Mouse (Mus musculus) left cerebral cortex, postnatal 36 days (tissue): ENCODE data around the gene Panx1. TPM values are rescaled to one million over a fixed set of nuclear protein-coding genes. Genes with fewer than 3 reads are reported as not detected.

Experiments
- DNase-seq, 2 experiments: peaks; one replicate each; pipeline ENCODE4 v3.0.0; 2021 to 2022; ENCODE audit warnings: low spot score in 2 of 2, mixed read lengths in 1 of 2
- intact Hi-C: fragments of 180-260 bp; cut with DNase I; formaldehyde crosslinking; loops from one replicate; pipeline ENCODE4 v1.15.1; 2025
- total RNA-seq, 2 experiments: library from RNA; stranded (reverse); gene quantifications; 2 replicates each; pipeline ENCODE4 v1.2.3; 2021

The Panx1 gene
- total RNA-seq = 10 to 100 TPM; 27.0 to 30.3 TPM

GRCm38 (mm10) chr9:15045084-15045669, at the start of gene Panx1:
TSS of gene Panx1 (minus strand) at chr9:15045478.
- intact Hi-C loops = no loop called here
- DNase-seq = peak; percentile 68 to 79

GRCm38 (mm10) chr9:15068686-15069295, 23.5 kb upstream of the Panx1 start:
- intact Hi-C loops = no loop called here
- no peak for DNase-seq

- no peak for DNase-seq
- intact Hi-C loops = no loop called here
Measured at GRCm38 (mm10) chr9:15067995-15068685, 22.9 kb upstream of the Panx1 start.

DNA sequence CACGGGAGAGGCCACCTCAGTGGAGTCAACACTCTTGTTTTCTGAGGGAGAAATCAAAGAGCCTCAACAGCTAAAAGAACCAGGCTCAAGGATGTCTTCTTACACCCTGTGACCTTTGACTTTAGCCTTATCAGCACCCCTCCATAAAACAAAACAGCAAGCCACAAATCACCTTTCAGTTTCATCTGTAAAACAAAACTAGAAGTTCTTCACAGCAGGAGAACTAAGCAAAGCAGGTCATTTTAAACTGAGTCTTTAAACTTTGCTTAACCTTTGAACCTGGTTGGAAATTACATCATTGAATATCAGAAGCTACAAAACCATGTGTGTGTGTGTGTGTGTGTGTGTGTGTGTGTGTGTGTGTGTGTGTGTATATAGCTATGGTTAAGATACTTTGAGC, 18.9 kb upstream of the Panx1 start:
- intact Hi-C loops = no loop called here
- no peak for DNase-seq

DNA sequence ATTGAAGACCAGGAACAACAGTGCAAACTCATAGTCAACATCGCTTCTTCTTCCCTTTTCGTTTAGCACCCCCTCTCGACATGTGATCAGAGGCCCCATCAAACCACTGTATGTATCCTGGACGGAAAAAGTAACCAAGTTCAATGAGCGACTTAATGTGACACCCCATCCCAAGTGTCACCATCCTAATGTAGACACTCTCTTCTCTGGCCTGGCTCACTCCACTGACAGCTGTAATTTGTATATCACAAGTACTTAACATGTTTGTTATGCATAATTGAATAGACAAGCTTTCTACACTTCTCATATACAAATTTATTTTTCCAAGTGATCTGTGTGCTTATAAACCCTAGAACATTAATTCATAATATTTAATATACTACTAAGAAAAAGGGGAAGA, 15.6 kb upstream of the Panx1 start:
- no peak for DNase-seq
- intact Hi-C loops = no loop called here

DNA sequence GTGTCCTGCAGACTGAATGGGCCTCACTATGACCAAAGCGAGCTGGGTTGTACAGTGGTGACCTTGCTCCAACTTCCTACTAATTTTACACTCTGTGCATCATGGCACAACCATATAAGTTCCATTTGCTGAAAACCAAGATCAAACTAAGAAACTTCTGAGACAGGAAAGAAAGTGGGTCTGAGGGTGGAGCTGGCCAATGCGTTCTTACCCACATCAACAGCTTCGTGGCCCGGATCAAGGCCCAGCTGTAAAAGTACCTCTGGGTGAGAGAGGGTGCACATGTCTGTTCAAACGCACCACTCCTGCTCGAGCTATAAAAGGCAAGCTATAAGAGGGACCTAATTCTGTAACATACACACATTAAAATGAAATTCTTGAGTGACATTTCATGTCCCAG, 14.7 kb upstream of the Panx1 start:
- intact Hi-C loops = no loop called here
- no peak for DNase-seq

DNA sequence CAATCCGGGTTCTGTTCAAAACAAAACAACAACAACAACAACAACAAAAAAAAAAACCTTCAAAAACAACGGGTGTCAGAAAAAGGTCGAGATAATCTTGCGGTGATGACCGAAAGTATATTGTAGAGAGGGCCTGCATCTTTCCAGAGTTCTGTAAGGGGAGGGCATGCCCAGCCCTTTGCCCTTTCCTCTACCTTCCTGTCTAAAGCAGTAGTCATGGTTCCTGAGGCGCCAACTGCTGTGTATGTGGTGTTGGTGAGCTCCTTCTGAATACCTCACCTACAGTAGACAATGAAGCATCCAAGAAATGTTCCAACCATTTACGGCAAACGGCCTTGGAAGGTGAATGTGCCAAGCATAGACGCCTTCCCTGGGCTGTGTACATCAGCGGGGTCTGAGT, 462 bp upstream of the Panx1 start:
- intact Hi-C loops = no loop called here
- no peak for DNase-seq

DNA sequence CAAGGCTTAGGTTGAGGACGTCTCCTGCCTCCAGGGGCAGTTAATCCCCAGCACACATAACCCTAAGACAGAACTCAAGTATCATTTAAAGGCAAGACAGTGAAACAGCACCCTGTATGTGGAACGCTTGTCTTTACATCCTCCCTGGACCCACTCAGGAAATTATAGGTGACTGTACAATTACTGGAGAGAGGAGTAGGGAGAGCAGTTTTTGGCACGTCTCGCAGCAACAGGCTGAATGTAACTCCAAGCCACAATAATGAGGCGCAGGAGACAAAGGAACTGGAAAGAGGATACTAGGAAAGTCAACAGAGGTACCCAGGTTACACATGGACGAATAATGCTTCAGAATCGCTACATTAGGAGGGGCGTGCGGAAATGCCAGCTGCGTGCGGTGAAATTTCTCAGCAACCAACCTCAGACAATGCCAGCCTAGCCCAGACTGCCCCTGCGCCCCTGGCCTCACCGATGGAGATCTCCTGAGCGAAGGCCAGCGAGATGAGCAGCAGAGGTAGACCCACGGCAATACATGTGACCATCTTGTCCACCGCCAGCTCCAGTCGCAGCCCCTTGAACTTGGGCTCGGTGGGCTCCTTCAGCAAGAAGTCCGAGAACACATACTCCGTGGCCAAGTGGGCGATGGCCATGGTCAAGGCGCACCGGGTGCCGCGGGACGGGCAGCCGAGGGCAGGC, 741 bp downstream of the Panx1 start:
- intact Hi-C loops = no loop called here
- DNase-seq = no peak

- DNase-seq = no peak
Measured at GRCm38 (mm10) chr9:15041556-15041955, 3.7 kb downstream of the Panx1 start.

DNA sequence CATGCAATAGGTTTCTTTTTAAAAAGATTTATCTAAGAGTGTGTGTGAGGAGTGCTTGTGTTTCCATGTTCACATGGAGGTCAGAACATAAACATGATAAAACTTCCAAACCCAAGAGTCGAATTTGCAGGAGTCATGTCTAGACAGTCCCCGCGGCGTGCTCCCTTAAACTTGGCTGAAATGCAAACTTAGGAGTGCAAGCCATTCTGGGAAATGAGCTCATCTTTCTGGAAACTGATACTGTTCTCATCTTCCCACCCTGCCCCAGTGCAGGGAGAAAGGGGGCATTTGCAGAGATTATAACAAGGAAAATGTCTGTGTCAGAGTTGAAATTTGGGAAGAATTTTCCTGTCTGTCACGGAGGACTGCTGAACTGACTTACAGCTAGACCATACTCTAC, 5.4 kb downstream of the Panx1 start:
- intact Hi-C loops = no loop called here
- DNase-seq = no peak

More at GRCm38 (mm10) chr9:15041556-15041955, 3.7 kb downstream of the Panx1 start:
- intact Hi-C loops = no loop called here

- no peak for DNase-seq
- intact Hi-C loops = no loop called here
Measured at GRCm38 (mm10) chr9:15037704-15038103, 7.6 kb downstream of the Panx1 start.

DNA sequence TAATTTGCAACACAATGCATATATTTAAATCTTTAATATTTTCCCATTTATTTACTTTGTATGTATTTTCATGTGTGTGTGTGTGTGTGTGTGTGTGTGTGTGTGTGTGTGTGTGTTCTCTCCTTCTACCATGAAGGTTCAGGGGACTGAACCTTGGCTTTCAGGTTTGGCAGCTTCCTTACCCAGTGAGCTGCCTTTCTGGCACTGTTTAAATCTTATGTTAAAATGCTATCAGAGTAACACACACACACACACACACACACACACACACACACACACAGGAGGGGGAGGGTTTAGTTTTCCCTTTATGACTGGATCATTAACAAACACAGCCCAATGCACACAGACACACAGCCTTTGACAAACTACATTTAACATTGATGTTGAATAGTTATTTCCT, 8.0 kb downstream of the Panx1 start:
- no peak for DNase-seq
- intact Hi-C loops = no loop called here

DNA sequence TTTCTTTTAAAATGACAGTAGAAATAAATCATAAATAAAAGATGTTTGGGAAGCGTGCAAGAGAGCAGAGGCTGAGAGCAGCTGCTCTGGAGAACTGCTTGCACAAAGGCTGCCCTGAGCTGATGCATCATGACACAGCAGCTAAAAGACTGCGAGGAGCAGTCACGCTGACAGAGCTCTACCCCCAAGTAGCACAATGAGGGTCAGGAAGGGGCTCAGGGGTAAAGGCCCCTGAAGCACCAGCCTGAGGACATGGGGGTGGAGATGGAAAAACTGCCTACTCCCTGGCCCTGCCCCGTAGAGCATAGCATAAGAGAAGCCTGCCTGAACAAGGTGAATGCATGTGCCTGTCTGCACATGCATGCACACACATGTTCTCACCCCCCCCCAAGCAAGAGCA, 8.5 kb downstream of the Panx1 start:
- intact Hi-C loops = no loop called here
- DNase-seq = no peak

- intact Hi-C loops = no loop called here
Measured at GRCm38 (mm10) chr9:15036405-15036804, 8.9 kb downstream of the Panx1 start.

DNA sequence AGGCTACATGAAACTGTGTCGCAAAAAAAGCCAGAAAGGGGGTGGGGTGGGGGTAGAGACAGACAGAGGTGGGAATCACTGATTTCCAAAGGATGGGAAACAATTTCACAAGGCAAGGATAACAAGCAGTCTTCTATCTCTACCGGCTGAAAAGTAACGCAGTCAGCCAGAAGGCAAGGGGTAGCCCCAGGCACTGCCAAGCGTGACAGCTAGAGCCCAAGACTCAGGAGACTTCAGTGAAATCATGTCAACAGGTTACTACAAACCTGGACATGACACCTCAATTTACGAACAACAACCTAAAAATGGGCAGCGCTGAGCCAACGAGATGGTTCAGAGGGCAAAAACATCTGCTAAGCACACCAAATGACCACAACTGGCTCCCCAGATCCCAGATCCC, 9.3 kb downstream of the Panx1 start:
- DNase-seq = no peak
- intact Hi-C loops = no loop called here

More at GRCm38 (mm10) chr9:15036405-15036804, 8.9 kb downstream of the Panx1 start:
- DNase-seq = no peak

- intact Hi-C loops = no loop called here
- DNase-seq = no peak
Measured at GRCm38 (mm10) chr9:15034546-15035273, 10.6 kb downstream of the Panx1 start.

GRCm38 (mm10) chr9:15033568-15034160, 11.6 kb downstream of the Panx1 start:
- DNase-seq = peak in 1 of 2 experiments; percentile 21
- intact Hi-C loops = no loop called here

DNA sequence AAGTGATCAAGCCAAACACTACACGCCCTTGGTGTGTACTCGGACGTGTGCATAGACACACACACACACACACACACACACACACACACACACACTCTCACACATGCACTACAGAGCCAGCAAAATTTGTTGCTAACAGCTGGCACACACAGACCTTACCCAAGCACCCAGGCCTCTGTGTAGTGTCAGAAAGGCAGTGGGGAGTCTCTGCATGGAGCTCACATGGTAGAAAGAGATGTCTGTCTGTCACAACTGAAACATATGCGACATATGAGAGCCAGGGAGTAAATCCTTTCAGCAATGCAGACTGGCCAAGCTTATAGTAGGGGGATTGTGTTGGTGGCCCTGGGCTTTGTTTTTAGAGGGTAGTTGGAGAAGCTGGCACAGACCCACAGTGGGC, 12.5 kb downstream of the Panx1 start:
- DNase-seq = no peak
- intact Hi-C loops = no loop called here

DNA sequence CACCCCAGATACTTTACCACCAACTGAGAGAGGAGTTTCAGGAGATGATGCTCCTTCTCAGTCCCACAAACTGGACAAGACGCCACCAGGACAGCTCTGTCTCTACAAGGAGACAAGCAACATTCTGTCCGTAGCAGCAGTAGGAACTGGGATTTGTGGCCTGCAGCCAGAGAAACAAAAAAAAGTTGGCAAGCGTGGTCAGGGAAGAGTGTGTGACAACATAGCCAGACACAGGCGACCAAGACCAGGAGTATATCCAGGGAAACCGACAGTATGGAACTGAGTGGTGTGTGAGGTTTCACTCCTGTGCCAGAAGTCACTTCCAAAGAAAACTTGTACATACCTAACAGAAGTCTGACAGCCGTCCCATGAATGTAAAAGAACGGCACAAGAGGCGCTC, 14.5 kb downstream of the Panx1 start:
- DNase-seq = no peak
- intact Hi-C loops = loop anchor here (2.0 kb wide), 1 partner anchor 182 kb away; no protein-coding TSS in a partner anchor
